Mouse (Mus musculus) kidney, postnatal 0 days (tissue): ENCODE measurements around the gene Gjb3. TPM values are rescaled to one million over a fixed set of nuclear protein-coding genes. Genes with fewer than 3 reads are reported as not detected.

Source experiments
- ATAC-seq: fragments of 200-750 bp; cut with Nextera tagmentation; replicated peaks from 2 replicates; pipeline ENCODE4 v1.8.0; 2017; ENCODE audit warnings: low read depth, moderate number of reproducible peaks, moderate TSS enrichment, moderate library complexity; ENCODE audit not compliant: low FRiP score
- DNase-seq: peaks from one replicate; pipeline ENCODE4 v3.0.0-alpha.2; 2016; ENCODE audit warnings: low spot score
- H3K27ac ChIP-seq: fragments of 300-500 bp; sonication (generic); 2 replicates; pipeline ENCODE4 v1.5.1; 2014; ENCODE audit warnings: mild to moderate bottlenecking
- H3K27me3 ChIP-seq: fragments of 300-500 bp; sonication (generic); 2 replicates; pipeline ENCODE4 v1.6.1; 2014; ENCODE audit warnings: low read length, mixed read lengths; ENCODE audit not compliant: insufficient read depth
- H3K36me3 ChIP-seq: fragments of 300-500 bp; sonication (generic); 2 replicates; pipeline ENCODE4 v1.6.1; 2014; ENCODE audit warnings: low read length, mixed read lengths; ENCODE audit not compliant: insufficient read depth
- H3K4me1 ChIP-seq: fragments of 300-500 bp; sonication (generic); replicated peaks from 2 replicates; pipeline ENCODE4 v1.6.1; 2014; ENCODE audit warnings: antibody characterized with exemption, low read length, mixed read lengths; ENCODE audit not compliant: insufficient read depth
- H3K4me2 ChIP-seq: fragments of 300-500 bp; sonication (generic); 2 replicates; pipeline ENCODE4 v1.6.1; 2014; ENCODE audit warnings: mild to moderate bottlenecking, low read length, moderate library complexity, mixed read lengths
- H3K4me3 ChIP-seq: fragments of 300-500 bp; sonication (generic); replicated peaks from 2 replicates; pipeline ENCODE4 v1.5.1; 2014; ENCODE audit warnings: low read depth, low read length
- H3K9ac ChIP-seq: fragments of 300-500 bp; sonication (generic); 2 replicates; pipeline ENCODE4 v1.6.1; 2014; ENCODE audit warnings: low read depth, low read length
- H3K9me3 ChIP-seq: fragments of 300-500 bp; sonication (generic); replicated peaks from 2 replicates; pipeline ENCODE4 v1.6.1; 2016; ENCODE audit warnings: low read length, inconsistent platforms, mixed read lengths
- CTCF ChIP-seq: IDR thresholded peaks from 2 replicates; pipeline ENCODE4 v1.5.1; 2016; ENCODE audit warnings: antibody characterized with exemption, low read depth, mild to moderate bottlenecking, moderate library complexity
- WGBS: fragments of 180-500 bp; shearing (Covaris S2); extraction: QIAGEN DNeasy Blood & Tissue Kit; methylation state at CpG from one replicate; pipeline ENCODE4 v1.1.7; 2014; 5-methylcytosine and 5-hydroxymethylcytosine counted together
- polyA plus RNA-seq: library from polyadenylated mRNA; unstranded; fragments of >200 nt; fragmentation: Nextera tagmentation; extraction: Ambion mirVana; gene quantifications from 2 replicates; pipeline ENCODE4 v1.2.1, GENCODE M21; 2015

The Gjb3 gene
- polyA plus RNA-seq, 1 experiment from 2014 or later, result 1.1 TPM

DNA sequence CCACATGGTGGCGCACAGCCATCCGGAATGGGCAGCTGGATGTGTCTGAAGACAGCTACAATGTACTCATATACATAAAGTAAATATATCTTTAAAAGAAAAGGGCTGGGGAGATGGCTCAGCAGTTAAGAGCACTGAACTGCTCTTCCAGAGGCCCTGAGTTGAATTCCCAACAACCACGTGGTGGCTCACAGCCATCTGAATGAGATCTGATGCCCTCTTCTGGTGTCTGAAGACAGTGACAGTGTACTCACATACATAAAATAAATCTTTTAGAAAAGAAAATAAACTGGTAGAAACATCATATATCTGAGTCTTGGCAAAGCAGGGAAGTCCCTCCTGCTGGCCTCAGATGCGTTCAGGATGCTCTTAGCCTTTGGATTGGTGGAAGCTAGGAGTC is 13.5 kb downstream of the Gjb3 start:
- Histone ChIP-seq H3K27ac (no peak overlapping the region), H3K4me3 (no peak overlapping the region), H3K36me3 (no peaks in the 10 kb centered on the region), H3K9me3 (no peaks in the 10 kb centered on the region), H3K27me3 (peaks cover 3% of the 10 kb centered on the region; the same call in 1 of the 2 replicates), H3K4me1 (no peaks in the 10 kb centered on the region), H3K9ac (no peak overlapping the region), H3K4me2 (no peak overlapping the region)
- ATAC-seq, result no peak
- 47% methylated on average over 4 of the region's 4 CpGs for WGBS
- DNase-seq, result no peak
- peak; percentile 49 for TF ChIP-seq CTCF

DNA sequence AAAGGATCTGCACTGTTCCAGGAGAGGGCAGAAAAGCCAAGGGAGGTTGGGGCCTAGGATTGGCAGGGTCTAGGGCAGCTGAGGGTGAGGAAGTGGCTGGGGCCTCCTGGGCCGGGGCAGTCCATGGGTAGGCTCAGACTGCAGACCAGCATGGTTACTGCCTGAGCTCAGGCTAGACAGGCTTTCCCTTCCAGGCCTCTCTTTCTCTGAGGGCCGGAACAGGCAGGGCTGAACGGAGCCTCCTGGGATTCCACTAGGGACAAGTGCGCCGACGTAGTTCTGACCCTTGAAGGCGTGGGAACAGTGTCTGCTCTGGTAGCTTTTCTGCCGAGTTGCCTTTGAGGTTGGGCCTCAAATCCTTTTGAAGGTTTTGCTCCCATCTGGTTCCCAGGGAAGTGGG is 14.9 kb downstream of the Gjb3 start:
- no peak overlapping the region for H3K27ac ChIP-seq
- H3K4me3 ChIP-seq, result no peak overlapping the region
- H3K4me1 ChIP-seq, result no peaks in the 10 kb centered on the region
- no peaks in the 10 kb centered on the region for H3K9me3 ChIP-seq
- ATAC-seq, result no peak
- H3K27me3 ChIP-seq, result peaks cover 3% of the 10 kb centered on the region; the same call in 1 of the 2 replicates
- TF ChIP-seq CTCF, result no peak
- 62% methylated on average over 8 of the region's 8 CpGs for WGBS
- H3K4me2 ChIP-seq, result no peak overlapping the region
- DNase-seq, result no peak
- no peak overlapping the region for H3K9ac ChIP-seq
- H3K36me3 ChIP-seq, result no peaks in the 10 kb centered on the region

DNA sequence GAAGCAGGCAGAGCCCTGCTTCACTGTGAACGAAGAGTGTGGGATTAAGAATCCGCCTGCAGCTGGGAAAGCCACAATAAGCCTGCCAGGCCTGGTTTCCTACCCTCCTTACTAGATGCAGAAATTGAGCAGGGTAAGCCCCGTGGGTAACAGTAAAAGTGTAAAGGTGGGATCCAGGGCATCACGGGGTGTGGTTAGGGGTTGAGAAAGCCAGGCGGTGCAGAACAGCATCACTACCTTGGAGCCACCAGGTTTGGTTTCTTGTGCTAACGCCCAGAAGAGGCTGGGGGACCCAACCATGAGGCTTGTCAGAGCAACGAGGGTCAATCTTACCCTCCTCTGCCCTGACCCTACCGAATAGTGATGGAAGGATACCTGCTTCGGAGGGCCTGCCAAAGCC is 16.1 kb downstream of the Gjb3 start:
- no peak overlapping the region; the same call in 1 of the 2 replicates for H3K4me3 ChIP-seq

DNA sequence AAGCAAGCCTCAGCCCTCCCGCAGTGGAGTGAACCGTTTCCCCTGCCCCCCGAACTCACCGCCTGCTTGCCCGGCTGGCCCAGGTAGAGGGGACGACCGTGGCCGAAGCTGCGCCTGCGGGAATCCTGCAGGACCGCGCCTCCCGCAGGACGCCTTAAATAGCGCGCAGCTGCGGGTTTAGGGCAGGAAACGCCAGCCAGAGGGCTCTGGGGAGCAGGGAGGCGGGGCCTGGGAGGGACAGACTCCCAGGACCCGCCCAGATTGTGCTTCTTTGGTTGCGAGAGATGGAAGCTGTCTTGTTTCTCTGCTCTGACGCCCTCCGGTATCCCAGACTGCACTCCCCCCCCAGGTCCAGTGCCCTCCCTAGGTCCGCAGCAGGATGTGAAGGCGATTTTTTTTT is 16.8 kb downstream of the Gjb3 start, which contains the start of gene Gja4:
Gene Gja4, minus strand, starts transcription at position 179 of the 400 bp plus-strand sequence.
- H3K4me3 ChIP-seq, result peak within 1 kb of the TSS; percentile 43
- ATAC-seq, result peak; percentile 69; the same call in 1 of the 2 replicates
- H3K27me3 ChIP-seq, result peaks cover 3% of the 10 kb centered on the region; the same call in 1 of the 2 replicates
- H3K27ac ChIP-seq, result no peak within 1 kb of the TSS
- H3K9me3 ChIP-seq, result no peaks in the 10 kb centered on the region
- H3K9ac ChIP-seq, result peak within 1 kb of the TSS; percentile 54
- DNase-seq, result peak; percentile 89
- H3K4me1 ChIP-seq, result no peaks in the 10 kb centered on the region
- peak; percentile 65 for TF ChIP-seq CTCF
- peak within 1 kb of the TSS; percentile 90 for H3K4me2 ChIP-seq
- WGBS, result under 1% methylated on average over 25 of the region's 25 CpGs
- no peaks in the 10 kb centered on the region for H3K36me3 ChIP-seq

More for the DNA sequence above, 16.1 kb downstream of the Gjb3 start:
- Histone ChIP-seq H3K27ac (no peak overlapping the region), H3K4me2 (peak overlapping the region; percentile 90), H3K9me3 (no peaks in the 10 kb centered on the region), H3K36me3 (no peaks in the 10 kb centered on the region), H3K27me3 (peaks cover 3% of the 10 kb centered on the region; the same call in 1 of the 2 replicates), H3K9ac (peak overlapping the region; percentile 54; the same call in 1 of the 2 replicates), H3K4me1 (no peaks in the 10 kb centered on the region)
- no peak for TF ChIP-seq CTCF
- WGBS, result 49% methylated on average over 9 of the region's 9 CpGs
- ATAC-seq, result no peak
- no peak for DNase-seq

DNA sequence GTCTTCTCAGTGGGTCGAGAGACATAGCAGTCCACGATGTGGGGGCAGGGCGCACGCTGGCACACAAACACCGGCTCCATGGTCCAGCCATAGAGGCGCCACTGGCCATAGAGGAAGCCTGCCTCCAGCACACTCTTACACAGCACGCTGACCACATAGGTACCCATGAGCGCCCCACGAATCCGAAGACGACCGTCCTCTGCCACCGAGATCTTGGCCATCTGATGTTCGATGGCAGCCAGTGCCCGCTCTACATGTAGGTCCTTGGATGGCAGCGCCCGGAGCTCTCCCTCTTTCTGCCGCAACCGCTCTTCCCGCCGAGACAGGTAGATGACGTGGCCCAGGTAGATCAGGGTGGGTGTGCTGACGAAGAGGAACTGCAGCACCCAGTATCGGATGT is 18.3 kb downstream of the Gjb3 start:
- H3K27me3 ChIP-seq, result peaks cover 3% of the 10 kb centered on the region; the same call in 1 of the 2 replicates
- peak overlapping the region; percentile 90 for H3K4me2 ChIP-seq
- no peak for ATAC-seq

DNA sequence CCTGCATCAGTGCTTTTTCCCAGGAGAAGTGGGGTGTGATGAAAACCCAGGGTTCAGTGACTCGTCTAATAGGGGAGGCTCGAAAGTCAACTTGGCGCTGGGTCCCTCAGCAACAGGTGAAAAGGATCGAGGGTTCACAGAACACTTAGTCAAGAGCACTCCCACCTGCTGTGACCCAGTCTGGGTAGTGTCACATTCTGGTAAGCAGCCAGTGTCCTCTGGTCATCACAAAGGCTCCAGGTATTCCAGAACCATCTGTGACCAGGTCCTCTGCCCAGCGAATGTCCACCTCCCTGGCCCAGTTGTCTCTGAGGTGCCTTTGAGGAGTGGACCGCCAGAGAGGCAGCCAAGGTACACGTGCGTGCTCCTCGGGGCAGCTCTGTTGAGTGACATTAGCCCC is 19.1 kb downstream of the Gjb3 start:
- Histone ChIP-seq H3K27ac (no peak overlapping the region), H3K36me3 (no peaks in the 10 kb centered on the region), H3K4me1 (no peaks in the 10 kb centered on the region), H3K27me3 (peaks cover 3% of the 10 kb centered on the region; the same call in 1 of the 2 replicates), H3K4me3 (no peak overlapping the region), H3K9me3 (no peaks in the 10 kb centered on the region), H3K4me2 (peak overlapping the region; percentile 18; the same call in 1 of the 2 replicates), H3K9ac (no peak overlapping the region)
- ATAC-seq, result no peak
- DNase-seq, result no peak
- WGBS, result 63% methylated on average over 9 of the region's 9 CpGs
- no peak for TF ChIP-seq CTCF

More for the DNA sequence above, 18.3 kb downstream of the Gjb3 start:
- no peaks in the 10 kb centered on the region for H3K9me3 ChIP-seq
- 76% methylated on average over 24 of the region's 24 CpGs for WGBS
- H3K4me3 ChIP-seq, result 0 out of 2 replicates have a peak overlapping the region, but pooled peaks have one; percentile 7
- no peaks in the 10 kb centered on the region for H3K4me1 ChIP-seq
- no peak overlapping the region for H3K27ac ChIP-seq
- no peak overlapping the region for H3K9ac ChIP-seq
- no peak for TF ChIP-seq CTCF
- no peaks in the 10 kb centered on the region for H3K36me3 ChIP-seq
- DNase-seq, result no peak

DNA sequence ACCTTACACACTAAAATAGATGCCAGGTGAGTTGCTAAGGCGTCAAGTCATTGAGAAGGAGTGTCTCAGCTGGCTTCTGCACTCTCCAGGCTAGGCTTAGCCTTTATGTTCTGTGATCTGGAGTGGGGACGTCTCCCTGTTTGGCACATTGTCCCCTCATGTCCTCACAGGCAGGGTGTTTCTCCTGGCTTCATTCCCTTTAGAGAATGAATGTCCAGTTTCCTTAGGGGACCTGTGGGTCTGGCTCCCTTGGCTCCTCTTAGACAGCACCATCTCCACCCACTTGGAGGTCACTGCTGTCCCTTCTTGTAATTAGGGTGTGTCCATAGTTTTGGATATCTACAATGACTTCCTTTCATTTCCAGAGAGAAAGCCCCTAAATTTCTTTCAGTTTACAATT is 23.7 kb downstream of the Gjb3 start:
- H3K27ac ChIP-seq, result no peak overlapping the region
- no peak for ATAC-seq
- 53% methylated on average over 2 of the region's 2 CpGs for WGBS
- no peaks in the 10 kb centered on the region for H3K27me3 ChIP-seq
- no peaks in the 10 kb centered on the region for H3K36me3 ChIP-seq
- H3K4me1 ChIP-seq, result no peaks in the 10 kb centered on the region
- TF ChIP-seq CTCF, result no peak
- DNase-seq, result no peak
- no peaks in the 10 kb centered on the region for H3K9me3 ChIP-seq
- no peak overlapping the region for H3K4me2 ChIP-seq
- no peak overlapping the region for H3K4me3 ChIP-seq
- H3K9ac ChIP-seq, result no peak overlapping the region
